Mouse (Mus musculus): Measurements from ENCODE around the gene Rpl36a-ps1.
"Not testable (repeated sequence)": the region's sequence is repeated elsewhere in the genome, so short reads cannot be mapped to it uniquely, and the experiment has no call there.

Gene Rpl36a-ps1

DNA sequence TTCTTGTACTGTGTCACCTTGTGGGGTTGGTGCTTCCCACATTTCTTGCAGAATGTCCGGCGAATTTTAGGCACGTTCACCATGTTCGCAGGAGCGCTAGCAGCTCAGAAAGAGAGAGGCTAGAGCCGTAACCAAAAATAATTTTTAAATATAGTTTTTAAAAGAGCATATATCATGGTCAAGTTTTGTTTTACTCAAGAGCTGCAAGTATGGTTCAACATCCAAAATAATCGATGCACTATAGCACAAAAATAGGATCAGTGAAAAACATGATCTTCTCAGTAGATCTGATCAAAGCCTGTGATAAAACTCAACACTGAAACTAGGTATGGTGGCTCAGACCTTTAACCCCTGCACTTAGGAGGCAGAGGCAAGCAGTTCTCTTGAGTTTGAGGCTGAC, at the start of gene Rpl36a-ps1:
TSS of gene Rpl36a-ps1 (minus strand) at position 101 of the 400 bp plus-strand sequence.
- no peak for DNase-seq (ENCODE audit: low read depth, low spot score)

DNA sequence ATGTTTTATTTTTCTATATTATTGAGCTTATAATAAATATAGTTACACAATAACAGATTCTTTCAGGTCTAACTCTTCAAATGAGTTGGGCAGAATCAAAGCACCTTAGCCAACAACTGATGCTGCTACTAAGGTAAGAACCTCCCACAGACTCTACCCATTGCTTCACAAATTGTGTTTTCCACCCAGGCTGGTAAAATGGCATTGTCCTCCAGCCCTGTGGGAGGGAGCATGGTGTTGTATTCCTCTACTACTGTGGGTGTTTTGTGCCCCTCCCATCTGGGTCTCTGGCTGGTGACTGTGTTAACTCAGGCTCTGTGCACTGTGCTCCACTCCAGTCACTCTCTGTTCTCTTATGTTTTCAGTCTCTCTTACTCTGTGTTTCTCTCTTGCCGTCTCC, 49.4 kb upstream of the Rpl36a-ps1 start:
- DNase-seq (ENCODE audit: low read depth, low spot score) = no peak

DNA sequence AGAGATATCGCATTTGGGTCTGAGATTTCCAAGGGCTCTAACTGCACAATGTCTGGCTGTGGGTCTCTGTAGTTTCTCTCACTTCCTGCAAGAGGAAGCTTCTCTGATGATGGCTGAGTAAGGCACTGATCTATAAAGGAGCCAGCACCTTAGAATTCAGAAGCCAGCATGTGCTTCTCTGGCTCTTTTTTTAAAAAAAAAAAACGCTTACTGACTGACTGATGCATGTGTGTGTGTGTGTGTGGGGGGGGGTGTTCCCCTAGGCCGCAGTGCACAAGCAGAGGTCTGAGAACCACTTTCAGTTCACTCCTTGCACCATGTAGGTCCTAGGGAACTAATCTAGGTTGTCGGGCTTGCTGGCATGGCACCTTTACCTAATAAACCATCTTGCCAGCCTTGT, 47.3 kb upstream of the Rpl36a-ps1 start:
- no peak for DNase-seq (ENCODE audit: low read depth, low spot score)

GRCm38 (mm10) chr14:99039308-99039707, 45.2 kb upstream of the Rpl36a-ps1 start:
- not testable (repeated sequence) for DNase-seq (ENCODE audit: low read depth, low spot score)

- DNase-seq (ENCODE audit: low read depth, low spot score) = no peak
Measured at GRCm38 (mm10) chr14:99037703-99038102, 43.6 kb upstream of the Rpl36a-ps1 start.

- no peak for DNase-seq (ENCODE audit: low read depth, low spot score)
Measured at GRCm38 (mm10) chr14:99036039-99036438, 41.9 kb upstream of the Rpl36a-ps1 start.

- DNase-seq (ENCODE audit: low read depth, low spot score) = not testable (repeated sequence)
Measured at GRCm38 (mm10) chr14:99034851-99035250, 40.7 kb upstream of the Rpl36a-ps1 start.

GRCm38 (mm10) chr14:99032596-99032995, 38.5 kb upstream of the Rpl36a-ps1 start:
- DNase-seq (ENCODE audit: low read depth, low spot score) = no peak

GRCm38 (mm10) chr14:99031337-99031873, 37.3 kb upstream of the Rpl36a-ps1 start:
- no peak for DNase-seq (ENCODE audit: low read depth, low spot score)

DNA sequence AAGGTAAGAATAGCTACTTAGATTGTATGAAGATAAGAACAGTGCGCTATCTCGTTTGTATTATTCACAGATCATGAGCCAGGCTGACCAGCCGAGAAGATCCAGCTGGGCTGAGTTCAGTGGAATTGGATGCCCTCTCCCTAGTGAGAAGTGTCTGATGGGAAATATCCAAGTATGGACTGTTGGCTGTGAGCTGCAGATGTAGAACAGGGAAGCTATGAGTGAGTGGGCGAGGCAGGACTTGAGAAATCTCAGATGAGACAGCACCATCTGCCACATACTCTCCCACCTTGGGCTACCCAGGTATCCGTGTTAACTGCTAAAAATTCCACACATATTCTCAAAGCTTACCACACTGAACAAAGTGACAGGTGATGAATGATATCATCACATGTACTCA, 35.9 kb upstream of the Rpl36a-ps1 start:
- no peak for DNase-seq (ENCODE audit: low read depth, low spot score)

DNA sequence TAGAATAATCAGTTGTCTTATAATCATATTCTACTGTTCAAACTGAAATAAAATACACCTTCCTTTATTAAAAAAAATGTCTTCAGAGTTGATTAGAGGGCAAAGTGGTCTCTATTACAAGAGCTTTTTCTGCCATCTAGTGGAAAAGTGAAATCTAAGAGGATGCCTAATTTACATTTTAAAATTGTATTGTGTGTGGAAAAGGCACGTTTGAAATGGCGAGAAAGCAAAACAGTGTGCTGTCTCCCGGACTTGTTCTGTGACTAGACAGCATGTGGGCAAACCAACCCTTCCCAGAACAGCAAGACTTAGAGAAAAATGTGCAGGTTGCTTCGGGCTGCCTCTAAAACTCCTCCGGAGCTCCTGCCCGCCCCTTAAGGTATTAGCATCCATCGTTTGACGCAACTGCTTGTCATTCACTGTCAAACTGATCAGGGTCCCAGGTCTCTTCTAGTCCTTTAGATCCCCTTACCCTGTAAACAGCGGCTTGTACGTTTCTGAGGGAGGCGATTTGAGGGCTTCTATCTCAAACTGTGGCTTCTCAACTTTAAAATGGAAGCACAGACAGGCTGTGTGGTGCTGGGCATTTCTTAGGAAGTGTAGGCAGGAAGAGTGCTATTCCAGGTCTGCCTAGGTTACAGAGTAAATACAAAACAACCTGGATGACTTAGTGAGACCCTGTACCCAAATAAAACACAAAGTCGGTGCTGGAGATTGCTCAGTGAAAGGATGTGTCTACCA, 28.4 kb upstream of the Rpl36a-ps1 start:
- no peak for DNase-seq (ENCODE audit: low read depth, low spot score)

- DNase-seq (ENCODE audit: low read depth, low spot score) = no peak
Measured at GRCm38 (mm10) chr14:99019136-99019808, 25.2 kb upstream of the Rpl36a-ps1 start.

GRCm38 (mm10) chr14:99018691-99019090, 24.6 kb upstream of the Rpl36a-ps1 start:
- no peak for DNase-seq (ENCODE audit: low read depth, low spot score)

DNA sequence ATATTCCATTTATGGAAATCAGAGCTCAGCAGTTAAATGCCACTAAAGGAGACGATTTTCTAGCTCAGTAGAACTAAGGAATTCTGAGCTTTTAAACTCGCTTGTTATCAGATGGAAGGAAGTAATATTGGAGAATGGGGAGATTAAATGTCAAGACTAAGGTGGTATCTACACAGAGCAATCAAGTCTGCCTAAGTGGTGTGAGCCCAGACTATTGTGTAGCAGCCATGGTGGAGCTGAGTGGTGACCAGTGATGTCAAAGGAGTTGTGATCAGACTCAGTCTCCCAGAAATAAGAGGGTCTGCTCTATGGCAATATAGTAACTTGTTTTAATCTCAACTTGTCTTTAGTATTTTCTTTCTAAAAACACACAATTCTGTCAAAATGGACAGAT, 16.8 kb upstream of the Rpl36a-ps1 start:
- DNase-seq (ENCODE audit: low read depth, low spot score) = no peak

DNA sequence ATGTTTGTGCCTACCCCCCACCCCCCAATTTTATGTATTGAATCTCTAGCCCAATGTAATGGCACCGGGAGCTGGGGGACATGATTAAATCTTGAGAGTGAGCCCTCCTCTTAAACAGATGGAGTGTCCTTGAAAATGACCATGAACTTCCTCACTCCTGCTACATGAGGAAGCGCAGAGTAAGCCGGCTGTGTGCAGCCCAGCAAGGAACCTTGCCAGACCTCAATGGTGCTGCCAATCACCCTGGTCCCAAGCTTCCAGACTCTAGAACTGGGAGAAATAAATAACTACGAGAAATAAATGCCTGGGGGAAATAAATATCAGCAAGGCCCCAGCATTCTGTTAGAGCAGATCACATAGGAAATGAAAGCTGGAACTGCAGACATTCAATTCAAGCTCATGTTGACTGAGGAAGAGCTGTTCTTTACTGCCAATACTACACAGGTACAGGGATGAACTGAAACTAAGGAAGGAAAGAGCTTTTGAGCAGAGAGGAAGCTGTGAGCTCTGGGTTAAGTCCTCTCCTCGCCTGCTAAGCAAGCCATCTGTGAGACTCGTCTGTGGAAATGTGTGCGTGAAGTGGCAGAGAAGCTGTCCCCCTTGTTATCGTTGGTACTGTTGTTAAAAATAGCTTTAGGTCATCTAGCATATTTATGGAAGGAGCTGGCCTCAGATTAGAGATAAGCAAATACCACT, 16.3 kb upstream of the Rpl36a-ps1 start:
- DNase-seq (ENCODE audit: low read depth, low spot score) = no peak

DNA sequence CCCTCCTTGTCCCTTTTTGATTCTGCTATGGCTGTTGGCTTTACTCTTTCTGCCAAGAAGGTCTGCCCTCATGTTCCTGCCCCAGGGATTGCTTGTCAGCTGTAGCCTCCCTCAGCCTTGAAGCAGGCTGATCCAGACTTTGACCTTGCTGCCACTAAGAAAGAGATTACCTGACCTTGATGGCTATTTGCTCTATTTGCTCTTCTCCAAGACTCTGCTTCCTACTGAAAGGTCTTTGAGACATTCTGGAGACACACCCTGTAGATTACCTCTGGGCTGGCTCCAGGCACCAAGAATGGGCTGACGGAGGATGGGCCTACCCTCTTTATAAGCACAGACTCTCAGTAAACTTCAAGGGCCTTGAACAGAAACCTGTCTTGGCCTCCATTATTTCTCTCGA, 1.6 kb downstream of the Rpl36a-ps1 start:
- DNase-seq (ENCODE audit: low read depth, low spot score) = no peak

DNA sequence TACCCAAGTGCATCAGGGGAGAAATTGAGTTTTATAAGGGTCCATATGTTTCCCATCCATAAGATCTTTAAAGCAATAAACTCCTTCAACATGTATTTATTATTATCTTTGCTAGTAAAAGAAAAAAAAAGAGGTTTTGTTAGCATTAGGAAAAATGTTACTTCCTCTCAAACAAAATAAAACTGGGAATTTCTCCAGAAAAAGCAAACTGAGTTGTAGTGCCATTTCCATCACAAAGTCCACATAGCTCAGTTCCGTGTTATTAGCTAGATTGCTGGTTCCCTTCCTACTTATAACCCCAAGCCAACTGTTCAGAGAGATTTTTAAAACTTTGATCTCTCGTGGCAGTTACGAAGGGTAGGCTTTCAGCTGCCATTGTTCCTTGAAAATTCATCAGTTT, 3.5 kb downstream of the Rpl36a-ps1 start:
- DNase-seq (ENCODE audit: low read depth, low spot score) = no peak

GRCm38 (mm10) chr14:98989818-98990217, 4.3 kb downstream of the Rpl36a-ps1 start:
- no peak for DNase-seq (ENCODE audit: low read depth, low spot score)

- no peak for DNase-seq (ENCODE audit: low read depth, low spot score)
Measured at GRCm38 (mm10) chr14:98971921-98972320, 22.2 kb downstream of the Rpl36a-ps1 start.

GRCm38 (mm10) chr14:98958978-98959658, 35.0 kb downstream of the Rpl36a-ps1 start:
- no peak for DNase-seq (ENCODE audit: low read depth, low spot score)

DNA sequence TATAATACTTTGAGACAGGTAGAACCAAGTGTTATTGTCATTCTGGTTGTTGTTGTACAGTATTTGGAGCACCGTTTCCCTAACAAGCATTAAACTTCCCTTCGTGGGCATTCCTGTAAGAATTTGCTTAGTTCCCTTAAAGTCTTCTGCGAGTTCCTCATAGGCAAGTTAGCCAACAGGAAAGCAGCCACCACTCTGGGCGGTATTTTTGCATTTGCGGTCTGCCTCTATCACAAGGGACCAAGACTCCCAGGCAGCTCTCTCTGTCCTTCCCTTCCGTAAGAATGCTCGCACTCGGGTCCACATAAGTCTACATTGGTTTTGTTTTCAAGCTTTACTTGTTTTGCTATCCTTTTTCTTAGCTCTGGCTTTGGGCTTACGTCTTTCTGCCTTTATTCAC, 37.3 kb downstream of the Rpl36a-ps1 start:
- no peak for DNase-seq (ENCODE audit: low read depth, low spot score)

GRCm38 (mm10) chr14:98952441-98952840, 41.7 kb downstream of the Rpl36a-ps1 start:
- DNase-seq (ENCODE audit: low read depth, low spot score) = no peak

All from embryo, embryonic 11.5 days (tissue).